Mouse (Mus musculus): ENCODE measurements around the gene Poldip2. TPM values are rescaled to one million over a fixed set of nuclear protein-coding genes. Genes with fewer than 3 reads are reported as not detected.

The Poldip2 gene
- polyA plus RNA-seq, 1 experiment, result 111 TPM

- H3K79me3 ChIP-seq (ENCODE audit: low read depth), result no peaks in the 10 kb centered on the region
- H3ac ChIP-seq (ENCODE audit: control insufficient read depth, insufficient read length, low read depth), result peak within 1 kb of the TSS; percentile 33
- H3K4me3 ChIP-seq (ENCODE audit: insufficient read depth, poor library complexity, severe bottlenecking), result peak within 1 kb of the TSS; percentile 21
- TF ChIP-seq USF1 (IDR thresholded peaks at IDR 0.05; ENCODE audit: low read depth) (no peak), FOSL1 (IDR thresholded peaks at IDR 0.05; ENCODE audit: insufficient read depth, low read length, poor library complexity, severe bottlenecking) (no peak), CTCF (IDR thresholded peaks at IDR 0.05; ENCODE audit: control insufficient read depth, insufficient read depth, insufficient read length) (no peak), MYOG (IDR thresholded peaks at IDR 0.05; ENCODE audit: control insufficient read depth, extremely low read depth, insufficient read length) (no peak), CEBPB (IDR thresholded peaks at IDR 0.05; ENCODE audit: low read depth) (no peak), MYOD1 (IDR thresholded peaks at IDR 0.05; ENCODE audit: control insufficient read depth, insufficient read length, low read depth) (no peak), MAX (IDR thresholded peaks at IDR 0.05) (no peak)
- H3K79me2 ChIP-seq (ENCODE audit: control insufficient read depth, insufficient read depth), result no peaks in the 10 kb centered on the region
- no peaks in the 10 kb centered on the region for H3K36me3 ChIP-seq (ENCODE audit: control insufficient read depth, insufficient read depth)
- H3K27me3 ChIP-seq (ENCODE audit: control insufficient read depth, insufficient read depth, insufficient read length), result peaks cover 35% of the 10 kb centered on the region
These were observed 13.0 kb upstream of the Poldip2 start, which contains the start of gene Vtn for GRCm38 (mm10) chr11:78499004-78499403. Gene Vtn (plus strand): TSS chr11:78499091.

- H3K79me3 ChIP-seq (ENCODE audit: low read depth), result no peaks in the 10 kb centered on the region
- no peak overlapping the region for H3K4me3 ChIP-seq (ENCODE audit: insufficient read depth, poor library complexity, severe bottlenecking)
- H3ac ChIP-seq (ENCODE audit: control insufficient read depth, insufficient read length, low read depth), result no peak overlapping the region
- H3K36me3 ChIP-seq (ENCODE audit: control insufficient read depth, insufficient read depth), result no peaks in the 10 kb centered on the region
- no peaks in the 10 kb centered on the region for H3K79me2 ChIP-seq (ENCODE audit: control insufficient read depth, insufficient read depth)
- TF ChIP-seq MAX (IDR thresholded peaks at IDR 0.05), result no peak
- no peak for TF ChIP-seq CTCF (IDR thresholded peaks at IDR 0.05; ENCODE audit: control insufficient read depth, insufficient read depth, insufficient read length)
- TF ChIP-seq CEBPB (IDR thresholded peaks at IDR 0.05; ENCODE audit: low read depth), result no peak
- no peak for TF ChIP-seq MYOG (IDR thresholded peaks at IDR 0.05; ENCODE audit: control insufficient read depth, extremely low read depth, insufficient read length)
- no peak for TF ChIP-seq USF1 (IDR thresholded peaks at IDR 0.05; ENCODE audit: low read depth)
- TF ChIP-seq MYOD1 (IDR thresholded peaks at IDR 0.05; ENCODE audit: control insufficient read depth, insufficient read length, low read depth), result no peak
- no peak for TF ChIP-seq FOSL1 (IDR thresholded peaks at IDR 0.05; ENCODE audit: insufficient read depth, low read length, poor library complexity, severe bottlenecking)
- H3K27me3 ChIP-seq (ENCODE audit: control insufficient read depth, insufficient read depth, insufficient read length), result peaks cover 33% of the 10 kb centered on the region
These were observed 12.4 kb upstream of the Poldip2 start for GRCm38 (mm10) chr11:78499543-78499942.

GRCm38 (mm10) chr11:78500623-78501202 lies 11.3 kb upstream of the Poldip2 start:
- peaks cover 29% of the 10 kb centered on the region for H3K27me3 ChIP-seq (ENCODE audit: control insufficient read depth, insufficient read depth, insufficient read length)
- TF ChIP-seq USF1 (IDR thresholded peaks at IDR 0.05; ENCODE audit: low read depth) (no peak), MAX (IDR thresholded peaks at IDR 0.05) (no peak), MYOG (IDR thresholded peaks at IDR 0.05; ENCODE audit: control insufficient read depth, extremely low read depth, insufficient read length) (no peak), CEBPB (IDR thresholded peaks at IDR 0.05; ENCODE audit: low read depth) (no peak), CTCF (IDR thresholded peaks at IDR 0.05; ENCODE audit: control insufficient read depth, insufficient read depth, insufficient read length) (no peak), FOSL1 (IDR thresholded peaks at IDR 0.05; ENCODE audit: insufficient read depth, low read length, poor library complexity, severe bottlenecking) (no peak), MYOD1 (IDR thresholded peaks at IDR 0.05; ENCODE audit: control insufficient read depth, insufficient read length, low read depth) (no peak)
- no peak overlapping the region for H3K4me3 ChIP-seq (ENCODE audit: insufficient read depth, poor library complexity, severe bottlenecking)
- no peak overlapping the region for H3ac ChIP-seq (ENCODE audit: control insufficient read depth, insufficient read length, low read depth)
- H3K79me3 ChIP-seq (ENCODE audit: low read depth), result no peaks in the 10 kb centered on the region
- H3K79me2 ChIP-seq (ENCODE audit: control insufficient read depth, insufficient read depth), result no peaks in the 10 kb centered on the region
- no peaks in the 10 kb centered on the region for H3K36me3 ChIP-seq (ENCODE audit: control insufficient read depth, insufficient read depth)

- H3K79me3 ChIP-seq (ENCODE audit: low read depth), result no peaks in the 10 kb centered on the region
- no peak overlapping the region for H3ac ChIP-seq (ENCODE audit: control insufficient read depth, insufficient read length, low read depth)
- peaks cover 29% of the 10 kb centered on the region for H3K27me3 ChIP-seq (ENCODE audit: control insufficient read depth, insufficient read depth, insufficient read length)
- TF ChIP-seq CTCF (IDR thresholded peaks at IDR 0.05; ENCODE audit: control insufficient read depth, insufficient read depth, insufficient read length), result no peak
- no peak for TF ChIP-seq MYOD1 (IDR thresholded peaks at IDR 0.05; ENCODE audit: control insufficient read depth, insufficient read length, low read depth)
- no peak for TF ChIP-seq FOSL1 (IDR thresholded peaks at IDR 0.05; ENCODE audit: insufficient read depth, low read length, poor library complexity, severe bottlenecking)
- no peak for TF ChIP-seq MAX (IDR thresholded peaks at IDR 0.05)
- no peak for TF ChIP-seq MYOG (IDR thresholded peaks at IDR 0.05; ENCODE audit: control insufficient read depth, extremely low read depth, insufficient read length)
- no peak for TF ChIP-seq CEBPB (IDR thresholded peaks at IDR 0.05; ENCODE audit: low read depth)
- TF ChIP-seq USF1 (IDR thresholded peaks at IDR 0.05; ENCODE audit: low read depth), result no peak
- H3K36me3 ChIP-seq (ENCODE audit: control insufficient read depth, insufficient read depth), result peaks cover 4% of the 10 kb centered on the region
- H3K4me3 ChIP-seq (ENCODE audit: insufficient read depth, poor library complexity, severe bottlenecking), result no peak overlapping the region
- no peaks in the 10 kb centered on the region for H3K79me2 ChIP-seq (ENCODE audit: control insufficient read depth, insufficient read depth)
These were observed 10.5 kb upstream of the Poldip2 start for GRCm38 (mm10) chr11:78501529-78501928.

- Histone ChIP-seq H3K79me3 (ENCODE audit: low read depth) (no peaks in the 10 kb centered on the region), H3K36me3 (ENCODE audit: control insufficient read depth, insufficient read depth) (peaks cover 19% of the 10 kb centered on the region), H3K4me3 (ENCODE audit: insufficient read depth, poor library complexity, severe bottlenecking) (no peak within 1 kb of the TSS), H3K27me3 (ENCODE audit: control insufficient read depth, insufficient read depth, insufficient read length) (peaks cover 29% of the 10 kb centered on the region), H3ac (ENCODE audit: control insufficient read depth, insufficient read length, low read depth) (no peak within 1 kb of the TSS), H3K79me2 (ENCODE audit: control insufficient read depth, insufficient read depth) (no peaks in the 10 kb centered on the region)
- TF ChIP-seq MAX (IDR thresholded peaks at IDR 0.05) (no peak), FOSL1 (IDR thresholded peaks at IDR 0.05; ENCODE audit: insufficient read depth, low read length, poor library complexity, severe bottlenecking) (no peak), CTCF (IDR thresholded peaks at IDR 0.05; ENCODE audit: control insufficient read depth, insufficient read depth, insufficient read length) (no peak), MYOD1 (IDR thresholded peaks at IDR 0.05; ENCODE audit: control insufficient read depth, insufficient read length, low read depth) (no peak), MYOG (IDR thresholded peaks at IDR 0.05; ENCODE audit: control insufficient read depth, extremely low read depth, insufficient read length) (no peak), CEBPB (IDR thresholded peaks at IDR 0.05; ENCODE audit: low read depth) (no peak), USF1 (IDR thresholded peaks at IDR 0.05; ENCODE audit: low read depth) (no peak)
These were observed 8.9 kb upstream of the Poldip2 start, which contains the start of gene Sebox for GRCm38 (mm10) chr11:78502909-78503650. Gene Sebox (plus strand): TSS chr11:78503447.

All from C2C12 (cell line).